Mouse (Mus musculus): ENCODE measurements around the gene Lhfpl5. TPM values are rescaled to one million over a fixed set of nuclear protein-coding genes. Genes with fewer than 3 reads are reported as not detected.
"Not testable (repeated sequence)": the region's sequence is repeated elsewhere in the genome, so short reads cannot be mapped to it uniquely, and the experiment has no call there.

The Lhfpl5 gene
- polyA plus RNA-seq, 1 experiment from 2014 or later, result 16.4 TPM

- Histone ChIP-seq H3K4me3 (no peak overlapping the region), H3K4me1 (replicated peaks) (0 out of 2 replicates have a peak, but pooled peaks cover 3% of the 10 kb centered on the region), H3K9ac (no peak overlapping the region), H3K36me3 (no peaks in the 10 kb centered on the region), H3K9me3 (no peaks in the 10 kb centered on the region), H3K27ac (replicated peaks) (no peak overlapping the region), H3K27me3 (no peaks in the 10 kb centered on the region), H3K4me2 (0 out of 2 replicates have a peak overlapping the region, but pooled peaks have one; percentile 3)
- 5% methylated on average over 14 of the region's 14 CpGs for WGBS
- no peak for ATAC-seq (ENCODE audit: low FRiP score, low read depth)
Measured at GRCm38 (mm10) chr17:28553040-28553793, 22.2 kb upstream of the Lhfpl5 start.

GRCm38 (mm10) chr17:28554021-28554420 lies 21.4 kb upstream of the Lhfpl5 start:
- ATAC-seq (ENCODE audit: low FRiP score, low read depth); H3K36me3 ChIP-seq; H3K9me3 ChIP-seq; H3K4me2 ChIP-seq; H3K9ac ChIP-seq; H3K4me1 ChIP-seq (replicated peaks); H3K27ac ChIP-seq (replicated peaks); H3K27me3 ChIP-seq; H3K4me3 ChIP-seq: not testable (repeated sequence)
- WGBS, result 91% methylated on average over 4 of the region's 4 CpGs

- 0 out of 2 replicates have a peak, but pooled peaks cover 3% of the 10 kb centered on the region for H3K4me1 ChIP-seq (replicated peaks)
- ATAC-seq (ENCODE audit: low FRiP score, low read depth), result no peak
- no peaks in the 10 kb centered on the region for H3K36me3 ChIP-seq
- no peak overlapping the region for H3K9ac ChIP-seq
- H3K4me3 ChIP-seq, result no peak overlapping the region
- H3K27ac ChIP-seq (replicated peaks), result no peak overlapping the region
- 63% methylated on average over 6 of the region's 6 CpGs for WGBS
- H3K4me2 ChIP-seq, result no peak overlapping the region
- no peaks in the 10 kb centered on the region for H3K9me3 ChIP-seq
- H3K27me3 ChIP-seq, result no peaks in the 10 kb centered on the region
Measured at GRCm38 (mm10) chr17:28556635-28557396, 18.6 kb upstream of the Lhfpl5 start.

- WGBS, result 84% methylated on average over 6 of the region's 6 CpGs
- Histone ChIP-seq H3K27me3 (no peaks in the 10 kb centered on the region), H3K9me3 (no peaks in the 10 kb centered on the region), H3K4me3 (no peak overlapping the region), H3K4me1 (replicated peaks) (0 out of 2 replicates have a peak, but pooled peaks cover 3% of the 10 kb centered on the region), H3K4me2 (no peak overlapping the region), H3K27ac (replicated peaks) (no peak overlapping the region), H3K9ac (no peak overlapping the region), H3K36me3 (no peaks in the 10 kb centered on the region)
- no peak for ATAC-seq (ENCODE audit: low FRiP score, low read depth)
Measured at GRCm38 (mm10) chr17:28557772-28558171, 17.7 kb upstream of the Lhfpl5 start.

- no peak within 1 kb of the TSS for H3K27ac ChIP-seq (replicated peaks)
- no peak for ATAC-seq (ENCODE audit: low FRiP score, low read depth)
- H3K36me3 ChIP-seq, result no peaks in the 10 kb centered on the region
- WGBS, result 94% methylated on average over 4 of the region's 4 CpGs
- H3K9ac ChIP-seq, result no peak within 1 kb of the TSS
- no peaks in the 10 kb centered on the region for H3K9me3 ChIP-seq
- H3K4me3 ChIP-seq, result no peak within 1 kb of the TSS
- no peaks in the 10 kb centered on the region for H3K27me3 ChIP-seq
- no peak within 1 kb of the TSS for H3K4me2 ChIP-seq
- no peaks in the 10 kb centered on the region for H3K4me1 ChIP-seq (replicated peaks)
Measured at GRCm38 (mm10) chr17:28560598-28560997, 14.8 kb upstream of the Lhfpl5 start, which contains the start of gene Clps. TSS of gene Clps (minus strand) at chr17:28560766.

GRCm38 (mm10) chr17:28561613-28562012 lies 13.8 kb upstream of the Lhfpl5 start:
- 68% methylated on average over 7 of the region's 7 CpGs for whole genome bisulfite sequencing
- no peak overlapping the region for H3K9ac ChIP-seq
- H3K4me1 ChIP-seq (replicated peaks), result no peaks in the 10 kb centered on the region
- no peak overlapping the region for H3K4me2 ChIP-seq
- no peaks in the 10 kb centered on the region for H3K9me3 ChIP-seq
- no peaks in the 10 kb centered on the region for H3K27me3 ChIP-seq
- ATAC-seq (ENCODE audit: low FRiP score, low read depth), result no peak
- H3K36me3 ChIP-seq, result no peaks in the 10 kb centered on the region
- H3K4me3 ChIP-seq, result no peak overlapping the region
- H3K27ac ChIP-seq (replicated peaks), result no peak overlapping the region

GRCm38 (mm10) chr17:28565181-28565580 lies 10.3 kb upstream of the Lhfpl5 start:
- Histone ChIP-seq H3K4me1 (replicated peaks) (no peaks in the 10 kb centered on the region), H3K27ac (replicated peaks) (no peak overlapping the region), H3K9ac (no peak overlapping the region), H3K4me3 (no peak overlapping the region), H3K9me3 (no peaks in the 10 kb centered on the region), H3K36me3 (no peaks in the 10 kb centered on the region), H3K27me3 (no peaks in the 10 kb centered on the region), H3K4me2 (no peak overlapping the region)
- no peak for ATAC-seq (ENCODE audit: low FRiP score, low read depth)

- Histone ChIP-seq H3K4me1 (replicated peaks) (no peaks in the 10 kb centered on the region), H3K27ac (replicated peaks) (no peak overlapping the region), H3K36me3 (no peaks in the 10 kb centered on the region), H3K27me3 (no peaks in the 10 kb centered on the region), H3K4me2 (no peak overlapping the region), H3K9ac (no peak overlapping the region), H3K4me3 (no peak overlapping the region), H3K9me3 (no peaks in the 10 kb centered on the region)
- no peak for ATAC-seq (ENCODE audit: low FRiP score, low read depth)
- 16% methylated on average over 3 of the region's 3 CpGs for WGBS
Measured at GRCm38 (mm10) chr17:28567541-28567940, 7.9 kb upstream of the Lhfpl5 start.

- H3K27me3 ChIP-seq, result no peaks in the 10 kb centered on the region
- H3K36me3 ChIP-seq, result no peaks in the 10 kb centered on the region
- peaks cover 12% of the 10 kb centered on the region for H3K4me1 ChIP-seq (replicated peaks)
- 84% methylated on average over 3 of the region's 3 CpGs for WGBS
- H3K27ac ChIP-seq (replicated peaks), result no peak overlapping the region
- H3K9me3 ChIP-seq, result no peaks in the 10 kb centered on the region
- H3K9ac ChIP-seq, result no peak overlapping the region
- H3K4me3 ChIP-seq, result no peak overlapping the region
- ATAC-seq (ENCODE audit: low FRiP score, low read depth), result no peak
- no peak overlapping the region for H3K4me2 ChIP-seq
Measured at GRCm38 (mm10) chr17:28571868-28572267, 3.6 kb upstream of the Lhfpl5 start.

- Histone ChIP-seq H3K4me3 (no peak overlapping the region), H3K4me2 (no peak overlapping the region), H3K27me3 (no peaks in the 10 kb centered on the region), H3K4me1 (replicated peaks) (peaks cover 12% of the 10 kb centered on the region), H3K9me3 (no peaks in the 10 kb centered on the region), H3K36me3 (no peaks in the 10 kb centered on the region), H3K9ac (no peak overlapping the region), H3K27ac (replicated peaks) (no peak overlapping the region)
- no peak for ATAC-seq (ENCODE audit: low FRiP score, low read depth)
- 83% methylated on average over 7 of the region's 7 CpGs for WGBS
Measured at GRCm38 (mm10) chr17:28572521-28572920, 2.9 kb upstream of the Lhfpl5 start.

- Histone ChIP-seq H3K9me3 (no peaks in the 10 kb centered on the region), H3K4me1 (replicated peaks) (peaks cover 12% of the 10 kb centered on the region), H3K36me3 (no peaks in the 10 kb centered on the region), H3K4me3 (no peak overlapping the region), H3K9ac (no peak overlapping the region), H3K4me2 (no peak overlapping the region), H3K27me3 (no peaks in the 10 kb centered on the region), H3K27ac (replicated peaks) (no peak overlapping the region)
- ATAC-seq (ENCODE audit: low FRiP score, low read depth), result no peak
- WGBS, result 82% methylated on average over 6 of the region's 6 CpGs
Measured at GRCm38 (mm10) chr17:28572941-28573340, 2.5 kb upstream of the Lhfpl5 start.

GRCm38 (mm10) chr17:28580396-28580795 lies 5.0 kb downstream of the Lhfpl5 start:
- H3K27me3 ChIP-seq, result no peaks in the 10 kb centered on the region
- 5% methylated on average over 9 of the region's 9 CpGs for WGBS
- H3K9me3 ChIP-seq, result no peaks in the 10 kb centered on the region
- H3K36me3 ChIP-seq, result no peaks in the 10 kb centered on the region
- H3K4me3 ChIP-seq, result no peak overlapping the region
- H3K27ac ChIP-seq (replicated peaks), result no peak overlapping the region
- H3K9ac ChIP-seq, result no peak overlapping the region
- H3K4me2 ChIP-seq, result no peak overlapping the region
- H3K4me1 ChIP-seq (replicated peaks), result peaks cover 8% of the 10 kb centered on the region
- ATAC-seq (ENCODE audit: low FRiP score, low read depth), result no peak

All from hindbrain, embryonic 15.5 days (tissue).